Mouse (Mus musculus): Measurements from ENCODE around the gene Dmap1. TPM values are rescaled to one million over a fixed set of nuclear protein-coding genes. Genes with fewer than 3 reads are reported as not detected.

The Dmap1 gene
- 37.4 TPM for polyA plus RNA-seq (2015; fragmentation: Illumina TruSeq; extraction: RNeasy Lipid Tissue Mini Kit (QIAGEN cat#74804); ENCODE audit: low read depth, low replicate concordance)

GRCm38 (mm10) chr4:117681931-117682461 lies at the start of gene Dmap1:
Gene Dmap1 (minus strand): TSS chr4:117682273.

GRCm38 (mm10) chr4:117724112-117724511 lies 42.0 kb upstream of the Dmap1 start, which contains the start of gene Gm12845:
Gene Gm12845 (plus strand): TSS chr4:117724412.

Other genes with a start within 250 kb of the Dmap1 start
- 181 TPM for gene Rnf220, start 185.2 kb downstream of the Dmap1 start, polyA plus RNA-seq (2015; fragmentation: Illumina TruSeq; extraction: RNeasy Lipid Tissue Mini Kit (QIAGEN cat#74804); ENCODE audit: low read depth, low replicate concordance)
- 142 TPM for gene Eri3, start 131.9 kb downstream of the Dmap1 start, polyA plus RNA-seq (2015; fragmentation: Illumina TruSeq; extraction: RNeasy Lipid Tissue Mini Kit (QIAGEN cat#74804); ENCODE audit: low read depth, low replicate concordance)
- gene Gm12845, start 42.1 kb upstream of the Dmap1 start, polyA plus RNA-seq (2015; fragmentation: Illumina TruSeq; extraction: RNeasy Lipid Tissue Mini Kit (QIAGEN cat#74804); ENCODE audit: low read depth, low replicate concordance), result not detected
- not detected for gene Klf17, start 83.4 kb upstream of the Dmap1 start, polyA plus RNA-seq (2015; fragmentation: Illumina TruSeq; extraction: RNeasy Lipid Tissue Mini Kit (QIAGEN cat#74804); ENCODE audit: low read depth, low replicate concordance)
- 49.6 TPM for gene Slc6a9, start 152.2 kb upstream of the Dmap1 start, polyA plus RNA-seq (2015; fragmentation: Illumina TruSeq; extraction: RNeasy Lipid Tissue Mini Kit (QIAGEN cat#74804); ENCODE audit: low read depth, low replicate concordance)
- 0.62 TPM for gene Ccdc24, start 190.3 kb upstream of the Dmap1 start, polyA plus RNA-seq (2015; fragmentation: Illumina TruSeq; extraction: RNeasy Lipid Tissue Mini Kit (QIAGEN cat#74804); ENCODE audit: low read depth, low replicate concordance)
- gene B4galt2, start 201.2 kb upstream of the Dmap1 start, polyA plus RNA-seq (2015; fragmentation: Illumina TruSeq; extraction: RNeasy Lipid Tissue Mini Kit (QIAGEN cat#74804); ENCODE audit: low read depth, low replicate concordance), result 73.1 TPM
- 631 TPM for gene Atp6v0b, start 205.1 kb upstream of the Dmap1 start, polyA plus RNA-seq (2015; fragmentation: Illumina TruSeq; extraction: RNeasy Lipid Tissue Mini Kit (QIAGEN cat#74804); ENCODE audit: low read depth, low replicate concordance)
- gene Dph2, start 209.8 kb upstream of the Dmap1 start, polyA plus RNA-seq (2015; fragmentation: Illumina TruSeq; extraction: RNeasy Lipid Tissue Mini Kit (QIAGEN cat#74804); ENCODE audit: low read depth, low replicate concordance), result 10.2 TPM
- gene Ipo13, start 232.7 kb upstream of the Dmap1 start, polyA plus RNA-seq (2015; fragmentation: Illumina TruSeq; extraction: RNeasy Lipid Tissue Mini Kit (QIAGEN cat#74804); ENCODE audit: low read depth, low replicate concordance), result 68.0 TPM
- gene Artn, start 247.5 kb upstream of the Dmap1 start, polyA plus RNA-seq (2015; fragmentation: Illumina TruSeq; extraction: RNeasy Lipid Tissue Mini Kit (QIAGEN cat#74804); ENCODE audit: low read depth, low replicate concordance), result 0.58 TPM

Data from brain, adult 10 weeks (tissue).